Mouse (Mus musculus): ENCODE data around the gene Flrt1.
A peak's percentile ranks its signal among the peaks of the same experiment; 100 is the strongest.

The Flrt1 gene

DNA sequence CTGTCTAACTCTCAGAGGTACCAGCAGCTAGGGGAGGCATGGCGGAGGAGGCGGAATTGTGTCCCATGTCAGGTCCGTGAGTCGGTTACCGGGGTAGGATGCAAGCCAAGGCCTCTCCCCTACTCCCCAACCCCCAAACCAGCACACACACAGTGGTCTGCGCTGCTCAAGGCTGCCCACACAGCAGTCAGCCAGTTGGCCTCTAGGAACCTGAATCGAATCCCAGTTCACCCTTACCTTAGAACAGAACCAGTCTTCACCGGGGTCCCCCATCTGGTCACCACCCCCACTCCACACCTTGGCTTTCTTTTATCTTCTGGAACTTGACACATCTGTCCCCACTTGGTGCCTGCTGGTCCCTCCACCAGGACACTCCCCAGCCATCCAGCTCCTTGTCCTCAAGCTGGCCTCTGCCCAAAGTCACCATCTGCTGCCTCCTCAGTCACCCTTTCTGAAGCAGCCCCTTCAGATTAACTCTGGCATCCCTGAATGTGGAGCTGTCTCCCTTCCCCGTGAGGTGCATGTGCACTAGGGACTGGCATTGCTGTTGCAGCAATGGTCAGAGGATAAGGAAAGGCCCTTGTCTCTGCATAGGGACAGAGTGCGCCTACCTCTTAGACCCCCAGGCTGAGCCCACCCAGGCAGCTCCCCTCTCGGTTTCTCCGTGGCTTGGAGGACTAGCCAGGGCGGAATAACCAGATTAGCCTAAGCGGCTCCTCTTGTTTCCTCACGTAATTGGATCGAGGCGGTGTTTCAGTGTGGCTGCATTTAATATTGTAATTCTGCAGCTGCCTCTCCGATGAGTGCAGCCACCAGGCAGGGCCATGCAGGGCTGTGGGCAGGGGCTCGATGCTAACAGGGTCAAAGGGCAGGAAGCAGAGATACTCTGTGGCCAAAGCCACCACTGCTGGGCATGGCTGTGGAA is 23.3 kb upstream of the Flrt1 start:
- DNase-seq: no peak

GRCm38 (mm10) chr19:7126933-7127332 is 21.4 kb upstream of the Flrt1 start:
- DNase-seq: no peak

DNA sequence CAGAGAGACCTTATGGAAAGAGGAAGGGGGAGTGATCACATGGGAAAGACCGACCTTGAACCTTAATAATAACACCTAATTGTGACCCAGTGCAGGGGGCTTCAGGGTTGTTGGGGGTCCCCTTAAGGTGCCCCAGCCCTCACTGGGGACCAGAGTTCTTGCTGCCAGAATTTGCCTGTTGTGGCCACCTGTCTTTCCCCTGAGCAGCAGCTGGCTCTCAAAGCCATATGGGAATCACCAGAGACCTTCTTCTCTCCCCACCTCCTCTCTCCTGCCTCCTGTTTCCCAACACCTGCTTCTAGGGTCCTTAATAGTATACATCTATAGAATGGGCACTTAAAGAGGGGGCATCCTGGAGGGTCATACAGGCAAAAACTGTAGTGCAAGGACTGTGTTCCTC is 20.7 kb upstream of the Flrt1 start:
- DNase-seq: no peak

GRCm38 (mm10) chr19:7125526-7126156 is 20.1 kb upstream of the Flrt1 start:
- no peak for DNase-seq

DNA sequence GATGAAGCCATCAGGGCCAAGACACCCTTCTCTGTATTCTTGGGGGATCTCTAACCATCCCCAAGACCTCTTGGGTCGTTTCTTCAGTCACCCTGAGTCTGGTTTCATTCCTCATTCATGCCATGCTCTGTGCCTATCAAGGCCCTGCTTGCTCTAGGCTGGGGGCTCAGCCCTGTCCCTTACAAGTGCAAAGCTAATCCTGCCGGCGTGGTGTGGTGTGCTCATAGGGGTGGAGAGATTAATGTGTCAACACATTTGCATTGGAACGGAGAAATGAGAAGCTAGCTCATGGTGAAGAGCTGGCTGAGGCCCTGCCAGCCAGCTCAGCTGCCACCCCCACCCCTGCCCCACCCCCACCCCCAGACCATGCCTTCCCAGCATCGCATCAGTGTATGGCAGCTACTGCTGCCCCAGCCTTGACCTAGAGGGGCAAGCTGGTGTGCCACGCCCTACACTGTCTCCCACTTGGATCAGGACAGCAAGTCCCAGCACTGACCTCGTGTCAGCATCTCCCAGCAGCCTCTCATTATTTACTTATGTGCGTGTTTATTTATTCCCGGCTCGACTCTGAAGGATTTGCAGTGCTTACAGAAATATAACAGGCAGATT is 17.3 kb upstream of the Flrt1 start:
- DNase-seq: no peak

- DNase-seq: no peak
These were observed 16.7 kb upstream of the Flrt1 start for GRCm38 (mm10) chr19:7122277-7122676.

GRCm38 (mm10) chr19:7121252-7121651 is 15.7 kb upstream of the Flrt1 start:
- DNase-seq: no peak

- DNase-seq: peak; percentile 33
These were observed 12.3 kb upstream of the Flrt1 start for GRCm38 (mm10) chr19:7117653-7118307.

GRCm38 (mm10) chr19:7117141-7117540 is 11.6 kb upstream of the Flrt1 start:
- peak; percentile 39 for DNase-seq

- DNase-seq: peak; percentile 38
These were observed 10.7 kb upstream of the Flrt1 start for GRCm38 (mm10) chr19:7116038-7116731.

DNA sequence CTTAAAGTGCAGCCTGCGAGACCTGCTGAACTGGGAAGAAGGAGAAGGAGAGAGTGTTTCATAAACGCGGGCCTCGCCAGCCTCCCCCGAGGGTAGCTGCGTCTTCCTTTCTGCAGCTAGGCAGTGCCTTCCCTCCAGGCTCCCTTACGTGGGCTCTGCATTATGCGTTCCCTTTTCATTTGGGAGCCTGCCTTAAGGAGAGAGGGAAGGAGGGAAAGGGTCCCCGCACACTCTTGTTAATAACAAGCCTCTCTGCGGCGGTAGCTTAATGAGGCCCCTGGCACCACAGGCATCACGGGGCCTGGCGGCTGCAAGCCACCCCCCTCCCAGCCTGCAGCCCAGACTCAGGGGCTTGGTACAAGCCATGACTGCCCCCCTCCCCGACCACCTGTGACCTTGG is 8.0 kb upstream of the Flrt1 start:
- no peak for DNase-seq

- DNase-seq: no peak
These were observed 7.1 kb upstream of the Flrt1 start for GRCm38 (mm10) chr19:7112628-7113027.

- no peak for DNase-seq
These were observed 6.2 kb upstream of the Flrt1 start for GRCm38 (mm10) chr19:7111710-7112109.

GRCm38 (mm10) chr19:7111309-7111708 is 5.8 kb upstream of the Flrt1 start:
- DNase-seq: no peak

DNA sequence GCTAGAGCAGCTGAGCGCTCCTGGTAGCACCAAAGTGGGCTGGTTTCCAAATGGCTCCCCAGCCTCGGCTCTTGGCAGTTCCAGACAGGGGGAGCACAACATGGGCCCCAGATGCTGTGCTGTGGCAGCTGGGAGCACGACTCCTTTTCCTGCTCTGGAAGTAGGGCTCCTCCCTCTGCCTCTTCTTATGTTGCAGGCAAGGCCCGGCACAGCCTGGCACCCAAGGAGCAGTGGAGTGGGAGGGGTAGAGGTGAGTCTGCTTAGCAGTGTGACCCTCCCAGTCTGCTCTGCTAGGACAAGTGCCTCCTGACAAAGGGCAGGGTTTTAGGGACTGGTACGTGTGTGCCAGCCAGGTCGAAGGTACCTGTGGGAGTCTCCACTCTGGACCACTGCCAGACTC is 5.3 kb upstream of the Flrt1 start:
- no peak for DNase-seq

GRCm38 (mm10) chr19:7110097-7110496 is 4.6 kb upstream of the Flrt1 start:
- DNase-seq: no peak

- peak; percentile 66 for DNase-seq
These were observed 2.8 kb upstream of the Flrt1 start for GRCm38 (mm10) chr19:7108114-7108905.

DNA sequence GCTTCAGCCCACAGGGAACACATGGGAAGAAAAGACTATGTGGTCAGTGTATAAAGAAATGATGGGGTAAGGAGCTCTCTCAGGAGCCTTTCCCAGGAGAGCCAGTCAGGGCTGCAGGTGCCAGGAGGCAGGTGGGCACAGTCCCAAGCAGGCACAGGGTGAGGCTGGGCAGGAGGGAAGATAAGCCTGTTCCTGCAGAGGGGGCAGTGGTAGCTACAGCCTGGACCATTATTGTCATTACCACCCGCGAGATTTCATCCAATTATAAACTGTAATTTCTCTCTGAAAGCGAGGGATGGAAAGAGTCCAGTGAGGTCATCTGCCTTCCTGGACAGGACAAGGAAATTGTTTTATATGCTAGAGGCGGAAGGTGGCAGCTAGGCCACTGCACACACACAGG is 1.6 kb upstream of the Flrt1 start:
- DNase-seq: no peak

DNA sequence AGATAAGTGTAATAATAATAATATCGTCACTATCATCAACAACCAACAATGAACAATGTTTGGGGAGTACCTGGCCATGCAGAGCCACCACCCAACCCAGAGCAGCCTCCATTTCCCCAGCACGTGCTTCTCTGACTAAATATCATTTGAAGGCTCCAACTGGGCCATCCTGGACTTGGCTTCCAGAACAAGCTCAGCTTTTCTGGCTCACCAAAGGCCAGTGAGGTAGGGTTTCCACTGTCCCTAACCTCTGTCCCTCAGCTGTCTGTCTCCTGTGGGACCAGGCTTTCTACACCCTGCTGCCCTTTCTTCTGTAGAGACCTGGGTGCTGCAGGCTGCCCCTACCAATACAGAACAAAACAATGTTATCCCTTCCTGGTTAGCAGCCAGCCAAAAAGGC is 1.0 kb upstream of the Flrt1 start:
- no peak for DNase-seq

DNA sequence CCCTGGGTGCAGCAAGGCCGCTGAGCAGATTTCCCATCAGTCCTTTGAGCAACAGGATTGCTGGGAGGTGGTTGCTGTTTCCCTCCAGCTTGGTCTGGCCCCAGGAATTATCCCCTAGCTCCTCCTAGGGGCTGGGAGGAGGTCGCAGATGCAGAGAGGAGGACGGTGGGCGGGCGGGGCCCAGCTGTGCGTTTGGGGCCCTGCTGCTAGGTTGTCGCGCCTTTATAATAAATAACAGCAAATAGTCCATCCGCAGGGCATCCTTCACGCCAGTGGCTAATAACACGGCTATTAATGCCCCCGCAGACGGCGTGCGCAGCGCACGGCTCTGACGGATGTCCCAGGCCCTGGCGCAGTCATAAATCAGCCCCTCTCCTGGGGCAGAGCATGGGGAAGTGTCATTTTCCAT is 1.5 kb downstream of the Flrt1 start:
- DNase-seq: no peak

DNA sequence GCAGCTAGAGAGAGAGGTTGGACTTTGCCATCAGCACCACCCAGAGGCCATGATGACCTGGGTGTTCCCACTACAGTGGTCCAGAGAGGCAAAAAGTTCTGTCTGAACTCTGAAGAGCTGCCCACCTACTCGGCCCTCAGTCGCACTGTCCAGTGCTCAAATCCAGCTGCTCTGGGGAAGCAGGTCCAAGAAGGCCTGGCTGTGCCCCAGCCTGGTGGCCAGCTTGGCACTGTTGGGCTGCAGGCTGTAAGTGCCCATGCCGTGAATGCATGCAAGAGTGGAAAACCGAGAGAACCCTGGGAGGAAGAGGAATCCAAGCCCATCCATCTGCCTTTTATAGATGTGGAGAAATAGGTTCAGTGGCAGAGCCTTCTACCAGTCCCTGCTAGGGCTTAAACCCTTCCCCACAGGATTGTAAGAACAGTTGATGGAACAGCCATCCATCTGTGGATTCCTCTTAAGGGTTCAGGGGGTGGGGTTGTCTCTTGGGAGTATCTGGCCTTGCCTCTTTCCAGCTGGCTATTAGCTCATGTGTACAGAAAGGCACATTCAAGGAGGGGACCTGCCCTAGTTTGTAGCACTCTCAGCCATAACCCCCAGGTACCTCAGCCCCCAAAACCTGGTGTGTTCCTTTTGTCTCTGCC is 2.1 kb downstream of the Flrt1 start:
- DNase-seq: no peak
